Mouse (Mus musculus): Measurements from ENCODE around the gene Cd164. TPM values are rescaled to one million over a fixed set of nuclear protein-coding genes. Genes with fewer than 3 reads are reported as not detected.

Cd164 gene
- polyA plus RNA-seq, 1 experiment from 2014 or later, result 180 TPM

- Histone ChIP-seq H3K9ac (no peak overlapping the region), H3K9me3 (no peaks in the 10 kb centered on the region), H3K4me3 (no peak overlapping the region), H3K36me3 (no peaks in the 10 kb centered on the region), H3K27me3 (no peaks in the 10 kb centered on the region), H3K27ac (peak overlapping the region; percentile 3; the same call in 1 of the 2 replicates), H3K4me1 (peaks cover 21% of the 10 kb centered on the region), H3K4me2 (no peak overlapping the region)
- 61% methylated on average over 7 of the region's 7 CpGs for WGBS
- no peak for ATAC-seq (ENCODE audit: insufficient number of reproducible peaks, low FRiP score, low TSS enrichment, low read depth)
These were observed 57.2 kb downstream of the Cd164 start for GRCm38 (mm10) chr10:41576328-41576833.

GRCm38 (mm10) chr10:41578541-41578940 is 59.3 kb downstream of the Cd164 start:
- ATAC-seq (ENCODE audit: insufficient number of reproducible peaks, low FRiP score, low TSS enrichment, low read depth), result no peak
- WGBS, result 53% methylated on average over 1 of the region's 1 CpGs
- no peaks in the 10 kb centered on the region for H3K9me3 ChIP-seq
- H3K27me3 ChIP-seq, result no peaks in the 10 kb centered on the region
- H3K9ac ChIP-seq, result no peak overlapping the region
- no peaks in the 10 kb centered on the region for H3K36me3 ChIP-seq
- H3K4me3 ChIP-seq, result no peak overlapping the region
- H3K27ac ChIP-seq, result no peak overlapping the region
- H3K4me1 ChIP-seq, result peaks cover 14% of the 10 kb centered on the region
- H3K4me2 ChIP-seq, result no peak overlapping the region

- Histone ChIP-seq H3K4me2 (no peak overlapping the region), H3K27me3 (no peaks in the 10 kb centered on the region), H3K4me3 (no peak overlapping the region), H3K9me3 (no peaks in the 10 kb centered on the region), H3K36me3 (no peaks in the 10 kb centered on the region), H3K4me1 (peaks cover 14% of the 10 kb centered on the region; the same call in 1 of the 2 replicates), H3K27ac (no peak overlapping the region), H3K9ac (no peak overlapping the region)
- 70% methylated on average over 4 of the region's 4 CpGs for WGBS
- no peak for ATAC-seq (ENCODE audit: insufficient number of reproducible peaks, low FRiP score, low TSS enrichment, low read depth)
These were observed 61.2 kb downstream of the Cd164 start for GRCm38 (mm10) chr10:41580441-41580840.

Other genes starting within 250 kb of the Cd164 start
- 17.0 and 17.5 TPM in 2 replicates for gene Fig4, start 216.2 kb upstream of the Cd164 start, polyA plus RNA-seq (2015; fragmentation: Nextera tagmentation; extraction: Ambion mirVana)
- gene Ak9, start 215.4 kb upstream of the Cd164 start, polyA plus RNA-seq (2015; fragmentation: Nextera tagmentation; extraction: Ambion mirVana), result not detected in 2 replicates
- gene Zbtb24, start 69.0 kb upstream of the Cd164 start, polyA plus RNA-seq (2015; fragmentation: Nextera tagmentation; extraction: Ambion mirVana), result 18.4 and 19.2 TPM in 2 replicates
- gene Mical1, start 43.1 kb upstream of the Cd164 start, polyA plus RNA-seq (2015; fragmentation: Nextera tagmentation; extraction: Ambion mirVana), result 36.0 and 40.8 TPM in 2 replicates
- 51.4 and 56.2 TPM in 2 replicates for gene Smpd2, start 29.0 kb upstream of the Cd164 start, polyA plus RNA-seq (2015; fragmentation: Nextera tagmentation; extraction: Ambion mirVana)
- gene Ppil6, start 29.0 kb upstream of the Cd164 start, polyA plus RNA-seq (2015; fragmentation: Nextera tagmentation; extraction: Ambion mirVana), result 0.18 and 0.82 TPM in 2 replicates
- 1.1 and 1.3 TPM in 2 replicates for gene Ccdc162, start 197.2 kb downstream of the Cd164 start, polyA plus RNA-seq (2015; fragmentation: Nextera tagmentation; extraction: Ambion mirVana)

Data from limb, embryonic 15.5 days (tissue).